Mouse (Mus musculus): ENCODE measurements around the gene 4933416C03Rik. TPM values are rescaled to one million over a fixed set of nuclear protein-coding genes. Genes with fewer than 3 reads are reported as not detected.

The 4933416C03Rik gene
- polyA plus RNA-seq, 1 experiment: not detected

DNA sequence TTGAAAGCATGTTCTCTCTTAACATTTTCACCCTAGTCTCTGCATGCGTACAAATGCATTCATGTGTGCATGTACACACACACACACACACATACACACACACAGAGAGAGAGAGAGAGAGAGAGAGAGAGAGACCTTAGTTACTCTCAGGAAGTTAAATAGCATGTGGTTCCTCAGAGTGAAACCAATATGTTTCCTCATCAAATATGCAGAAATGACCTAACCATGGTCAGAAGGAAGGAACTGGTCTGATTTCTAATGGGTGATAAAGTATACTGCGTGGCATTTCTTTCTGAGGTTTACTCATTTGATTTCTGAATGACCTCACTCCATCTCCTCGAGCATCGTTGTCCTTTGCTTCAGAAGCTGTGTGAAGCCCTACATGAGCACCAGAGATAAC lies 17.5 kb upstream of the 4933416C03Rik start:
- Histone ChIP-seq H3K27me3 (ENCODE audit: control insufficient read depth, insufficient read depth, insufficient read length) (no peaks in the 10 kb centered on the region), H3ac (ENCODE audit: control insufficient read depth, insufficient read length) (no peak overlapping the region), H3K79me2 (ENCODE audit: control insufficient read depth, insufficient read depth) (no peaks in the 10 kb centered on the region), H3K4me3 (no peak overlapping the region), H3K4me2 (ENCODE audit: low read depth) (no peak overlapping the region), H3K36me3 (ENCODE audit: control insufficient read depth, insufficient read depth) (no peaks in the 10 kb centered on the region)
- TF ChIP-seq POLR2AphosphoS2 (IDR thresholded peaks at IDR 0.05; ENCODE audit: insufficient read length, low read depth): no peak
- no peak for TF ChIP-seq USF1 (IDR thresholded peaks at IDR 0.05; ENCODE audit: low read depth)
- no peak for TF ChIP-seq TCF3 (IDR thresholded peaks at IDR 0.05; ENCODE audit: insufficient read length, low read depth)
- no peak for TF ChIP-seq MYOD1 (IDR thresholded peaks at IDR 0.05; ENCODE audit: control insufficient read depth in 1 of 3, insufficient read length in 2 of 3, low read depth in 2 of 3)
- TF ChIP-seq E2F4 (IDR thresholded peaks at IDR 0.05; ENCODE audit: insufficient read depth): no peak

DNA sequence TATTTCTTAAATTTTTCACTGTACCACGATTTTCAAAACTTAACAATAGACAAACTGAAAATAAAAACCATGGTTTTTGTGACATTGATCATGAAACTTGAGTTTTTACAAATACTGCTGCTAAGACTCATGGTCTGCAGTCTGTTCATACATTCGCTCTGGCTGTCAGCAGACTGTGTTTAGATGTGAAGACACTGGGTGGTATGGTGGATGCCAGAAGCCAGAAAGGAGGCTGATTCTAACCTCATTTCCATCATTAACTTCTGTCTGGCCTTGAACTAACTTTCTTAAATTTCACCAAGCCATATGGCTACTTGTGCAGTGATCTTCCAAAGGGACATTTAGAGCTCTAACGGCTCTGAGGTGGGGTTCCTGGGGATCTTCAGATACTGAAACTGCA lies 16.7 kb upstream of the 4933416C03Rik start:
- TF ChIP-seq SRF (IDR thresholded peaks at IDR 0.05; ENCODE audit: control insufficient read depth, insufficient read length, low read depth): no peak
- TF ChIP-seq MYOD1 (IDR thresholded peaks at IDR 0.05; ENCODE audit: control insufficient read depth in 1 of 3, insufficient read length in 2 of 3, low read depth in 2 of 3): no peak
- no peak for TF ChIP-seq USF1 (IDR thresholded peaks at IDR 0.05; ENCODE audit: low read depth)
- no peak for TF ChIP-seq MYOG (IDR thresholded peaks at IDR 0.05; ENCODE audit: control insufficient read depth in 1 of 3, insufficient read depth in 1 of 3, insufficient read length in 2 of 3, low read depth in 2 of 3)
- no peak for TF ChIP-seq TCF3 (IDR thresholded peaks at IDR 0.05; ENCODE audit: insufficient read length, low read depth)
- TF ChIP-seq POLR2A (IDR thresholded peaks at IDR 0.05; ENCODE audit: insufficient read length, low read depth): no peak
- TF ChIP-seq POLR2AphosphoS2 (IDR thresholded peaks at IDR 0.05; ENCODE audit: insufficient read length, low read depth): no peak
- TF ChIP-seq E2F4 (IDR thresholded peaks at IDR 0.05; ENCODE audit: insufficient read depth): no peak
- TF ChIP-seq REST (IDR thresholded peaks at IDR 0.05; ENCODE audit: insufficient read depth, insufficient read length): no peak
- no peak for TF ChIP-seq CEBPB (IDR thresholded peaks at IDR 0.05; ENCODE audit: insufficient read depth, poor library complexity, severe bottlenecking)
- no peak for TF ChIP-seq MAX (IDR thresholded peaks at IDR 0.05; ENCODE audit: low read depth)
- no peak for TF ChIP-seq TCF12 (IDR thresholded peaks at IDR 0.05; ENCODE audit: insufficient read depth, poor library complexity, severe bottlenecking)
- Histone ChIP-seq H3K36me3 (ENCODE audit: control insufficient read depth, insufficient read depth) (no peaks in the 10 kb centered on the region), H3K27me3 (ENCODE audit: control insufficient read depth, insufficient read depth, insufficient read length) (no peaks in the 10 kb centered on the region), H3K79me2 (ENCODE audit: control insufficient read depth, insufficient read depth) (no peaks in the 10 kb centered on the region), H3ac (ENCODE audit: control insufficient read depth, insufficient read length) (no peak overlapping the region), H3K4me3 (no peak overlapping the region), H3K4me2 (ENCODE audit: low read depth) (no peak overlapping the region)

DNA sequence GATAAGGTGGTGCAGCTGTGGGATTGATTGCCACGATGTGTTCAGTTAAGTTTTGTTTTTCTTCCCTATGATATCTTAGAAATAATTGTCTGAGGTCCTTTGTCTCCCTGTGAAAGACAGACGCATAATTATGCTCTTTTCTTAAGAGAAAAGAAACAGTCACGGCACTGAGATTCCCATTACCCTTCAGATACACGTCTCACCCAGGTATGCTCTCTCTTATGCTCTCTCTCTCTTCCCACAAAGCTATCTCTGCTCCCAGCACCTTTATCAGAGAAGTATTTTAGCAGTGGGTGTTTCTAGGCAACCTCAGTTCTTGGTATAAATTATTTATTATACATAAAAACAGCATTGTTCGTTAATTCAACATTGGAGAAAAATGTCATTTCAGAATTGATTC lies 11.6 kb upstream of the 4933416C03Rik start:
- TF ChIP-seq SRF (IDR thresholded peaks at IDR 0.05; ENCODE audit: control insufficient read depth, insufficient read length, low read depth): no peak
- Histone ChIP-seq H3ac (ENCODE audit: control insufficient read depth, insufficient read length) (no peak overlapping the region), H3K4me2 (ENCODE audit: low read depth) (no peak overlapping the region), H3K36me3 (ENCODE audit: control insufficient read depth, insufficient read depth) (no peaks in the 10 kb centered on the region), H3K27me3 (ENCODE audit: control insufficient read depth, insufficient read depth, insufficient read length) (no peaks in the 10 kb centered on the region), H3K4me3 (no peak overlapping the region), H3K79me2 (ENCODE audit: control insufficient read depth, insufficient read depth) (no peaks in the 10 kb centered on the region)

DNA sequence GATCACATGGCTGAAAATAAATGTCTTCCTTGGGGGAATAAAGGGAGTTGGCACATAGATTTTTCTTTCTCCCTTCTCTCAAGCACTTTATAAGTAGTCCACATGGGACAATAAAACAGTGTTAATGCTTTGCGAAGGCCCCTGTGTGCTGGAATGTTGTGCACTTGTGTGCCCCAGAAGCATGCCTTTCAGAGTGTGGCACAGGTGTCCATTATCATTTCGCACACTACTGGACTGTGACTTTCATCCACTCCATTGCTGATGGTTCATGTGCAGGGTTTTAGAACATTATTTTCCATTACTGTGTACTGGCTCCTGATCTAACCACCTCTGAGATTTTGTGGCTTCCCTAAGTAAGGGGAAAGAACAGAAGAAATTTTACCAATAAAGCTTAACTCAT lies 10.1 kb upstream of the 4933416C03Rik start:
- no peaks in the 10 kb centered on the region for H3K27me3 ChIP-seq (ENCODE audit: control insufficient read depth, insufficient read depth, insufficient read length)
- no peak overlapping the region for H3K4me3 ChIP-seq
- TF ChIP-seq USF1 (IDR thresholded peaks at IDR 0.05; ENCODE audit: low read depth) (no peak), TCF3 (IDR thresholded peaks at IDR 0.05; ENCODE audit: insufficient read length, low read depth) (no peak), MAX (IDR thresholded peaks at IDR 0.05; ENCODE audit: low read depth) (no peak), E2F4 (IDR thresholded peaks at IDR 0.05; ENCODE audit: insufficient read depth) (no peak), TCF12 (IDR thresholded peaks at IDR 0.05; ENCODE audit: insufficient read depth, poor library complexity, severe bottlenecking) (no peak), POLR2A (IDR thresholded peaks at IDR 0.05; ENCODE audit: insufficient read length, low read depth) (no peak)
- H3ac ChIP-seq (ENCODE audit: control insufficient read depth, insufficient read length): no peak overlapping the region
- H3K36me3 ChIP-seq (ENCODE audit: control insufficient read depth, insufficient read depth): no peaks in the 10 kb centered on the region
- H3K79me2 ChIP-seq (ENCODE audit: control insufficient read depth, insufficient read depth): no peaks in the 10 kb centered on the region
- no peak overlapping the region for H3K4me2 ChIP-seq (ENCODE audit: low read depth)

DNA sequence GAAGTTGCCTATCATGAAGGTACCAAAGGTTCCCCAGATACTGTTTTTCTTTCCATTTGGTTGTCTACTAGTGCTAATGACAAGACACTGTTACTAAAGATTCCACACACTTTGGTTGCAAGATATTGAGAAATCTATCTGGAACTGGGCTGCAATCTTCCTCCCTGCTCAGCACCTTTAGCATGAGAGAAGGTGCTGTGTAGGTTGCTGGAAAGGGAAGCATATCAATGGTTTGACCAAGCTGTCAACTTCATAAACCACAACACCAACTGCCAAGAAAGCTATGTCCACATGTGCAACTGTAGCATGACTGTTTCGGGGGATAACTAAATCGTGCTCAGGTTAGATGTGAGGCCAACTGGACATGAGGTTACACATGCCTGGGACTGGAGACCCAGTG lies 7.7 kb upstream of the 4933416C03Rik start:
- H3K36me3 ChIP-seq (ENCODE audit: control insufficient read depth, insufficient read depth): no peaks in the 10 kb centered on the region
- H3K79me2 ChIP-seq (ENCODE audit: control insufficient read depth, insufficient read depth): no peaks in the 10 kb centered on the region
- TF ChIP-seq E2F4 (IDR thresholded peaks at IDR 0.05; ENCODE audit: insufficient read depth): no peak
- TF ChIP-seq POLR2AphosphoS2 (IDR thresholded peaks at IDR 0.05; ENCODE audit: insufficient read length, low read depth): no peak
- TF ChIP-seq REST (IDR thresholded peaks at IDR 0.05; ENCODE audit: insufficient read depth, insufficient read length): no peak
- TF ChIP-seq MYOG (IDR thresholded peaks at IDR 0.05; ENCODE audit: control insufficient read depth in 1 of 3, insufficient read depth in 1 of 3, insufficient read length in 2 of 3, low read depth in 2 of 3): no peak
- TF ChIP-seq MAX (IDR thresholded peaks at IDR 0.05; ENCODE audit: low read depth): no peak
- TF ChIP-seq TCF12 (IDR thresholded peaks at IDR 0.05; ENCODE audit: insufficient read depth, poor library complexity, severe bottlenecking): no peak
- no peak for TF ChIP-seq TCF3 (IDR thresholded peaks at IDR 0.05; ENCODE audit: insufficient read length, low read depth)
- no peak for TF ChIP-seq POLR2A (IDR thresholded peaks at IDR 0.05; ENCODE audit: insufficient read length, low read depth)
- TF ChIP-seq USF1 (IDR thresholded peaks at IDR 0.05; ENCODE audit: low read depth): no peak
- TF ChIP-seq CEBPB (IDR thresholded peaks at IDR 0.05; ENCODE audit: insufficient read depth, poor library complexity, severe bottlenecking): no peak
- TF ChIP-seq SRF (IDR thresholded peaks at IDR 0.05; ENCODE audit: control insufficient read depth, insufficient read length, low read depth): no peak
- TF ChIP-seq MYOD1 (IDR thresholded peaks at IDR 0.05; ENCODE audit: control insufficient read depth in 1 of 3, insufficient read length in 2 of 3, low read depth in 2 of 3): no peak
- no peak overlapping the region for H3K4me2 ChIP-seq (ENCODE audit: low read depth)
- H3K4me3 ChIP-seq: no peak overlapping the region
- no peaks in the 10 kb centered on the region for H3K27me3 ChIP-seq (ENCODE audit: control insufficient read depth, insufficient read depth, insufficient read length)
- H3ac ChIP-seq (ENCODE audit: control insufficient read depth, insufficient read length): no peak overlapping the region
